ENCODE assay signal across 20 mouse cellular contexts in genomic region chr9:77589496-77589895, GRCm38 (mm10). TPM values are rescaled to one million over a fixed set of nuclear protein-coding genes. Genes with fewer than 3 reads are reported as not detected.
DNase-seq lines count a peak whose midpoint lies in the region; ATAC-seq lines count a peak whose summit lies in the region.
"Had no signal": no experiment of that assay in that cellular context is flagged by ENCODE, and none has a peak within 500 bp of the region (broad histone marks: within the 10 kb centered on the region; RNA-seq: fewer than 3 reads in every experiment).

No protein-coding gene starts in this region.

- H3K9ac ChIP-seq in forebrain, embryonic 12.5 days = no peak overlapping the region
- H3K9ac ChIP-seq in forebrain, embryonic 13.5 days = no peak overlapping the region
- no peak overlapping the region for H3K9ac ChIP-seq in forebrain, embryonic 16.5 days (replicated peaks; ENCODE audit: low read depth, low read length)
- H3K9ac ChIP-seq: heart, embryonic 12.5 days; heart, embryonic 15.5 days; hindbrain, embryonic 15.5 days had no signal

- no peak overlapping the region for H3K4me3 ChIP-seq in forebrain, embryonic 10.5 days
- H3K4me3 ChIP-seq in forebrain, embryonic 12.5 days (replicated peaks) = no peak overlapping the region
- no peak overlapping the region for H3K4me3 ChIP-seq in forebrain, embryonic 13.5 days
- no peak overlapping the region for H3K4me3 ChIP-seq in forebrain, embryonic 16.5 days (replicated peaks; ENCODE audit: low read length)
- H3K4me3 ChIP-seq: heart, embryonic 12.5 days; heart, embryonic 15.5 days; hindbrain, embryonic 15.5 days had no signal

- no peak for DNase-seq in forebrain, embryonic 10.5 days (ENCODE audit: extremely low spot score, low spot score)
- DNase-seq in natural killer cell, adult 2 months (ENCODE audit: low spot score in 2 of 2) = no peak
- DNase-seq: adrenal gland, adult 8-10 months; adrenal gland, postnatal 25 days; cerebellum, adult 18-20 months; cerebellum, adult 9-10 months; cerebellum, postnatal 14 days; gastrocnemius, postnatal 25 days; heart, adult 18-20 months; heart, postnatal 10 days; heart, postnatal 36 days had no signal

- peaks cover 44% of the 10 kb centered on the region for H3K4me1 ChIP-seq in forebrain, embryonic 10.5 days
- peaks cover 21% of the 10 kb centered on the region for H3K4me1 ChIP-seq in forebrain, embryonic 12.5 days
- peaks cover 24% of the 10 kb centered on the region for H3K4me1 ChIP-seq in forebrain, embryonic 13.5 days
- peaks cover 5% of the 10 kb centered on the region; the same call in 1 of the 2 replicates for H3K4me1 ChIP-seq in forebrain, embryonic 16.5 days (replicated peaks; ENCODE audit: control insufficient read depth, insufficient read depth, low read length)
- H3K4me1 ChIP-seq: heart, embryonic 15.5 days; hindbrain, embryonic 15.5 days had no signal

- H3K9me3 ChIP-seq in forebrain, embryonic 10.5 days = no peaks in the 10 kb centered on the region
- no peaks in the 10 kb centered on the region for H3K9me3 ChIP-seq in forebrain, embryonic 12.5 days
- no peaks in the 10 kb centered on the region for H3K9me3 ChIP-seq in forebrain, embryonic 13.5 days (replicated peaks)
- no peaks in the 10 kb centered on the region for H3K9me3 ChIP-seq in forebrain, embryonic 16.5 days (ENCODE audit: control insufficient read depth, low read length)
- H3K9me3 ChIP-seq: heart, embryonic 12.5 days; heart, embryonic 15.5 days; hindbrain, embryonic 15.5 days had no signal

- H3K27ac ChIP-seq in forebrain, embryonic 10.5 days = 0 out of 2 replicates have a peak overlapping the region, but pooled peaks have one; percentile 54
- H3K27ac ChIP-seq in forebrain, embryonic 12.5 days = no peak overlapping the region
- no peak overlapping the region for H3K27ac ChIP-seq in forebrain, embryonic 13.5 days
- H3K27ac ChIP-seq in forebrain, embryonic 16.5 days (ENCODE audit: low read length) = no peak overlapping the region
- H3K27ac ChIP-seq: heart, embryonic 15.5 days; hindbrain, embryonic 15.5 days had no signal

- H3K27me3 ChIP-seq in forebrain, embryonic 10.5 days (ENCODE audit: poor library complexity, severe bottlenecking) = no peaks in the 10 kb centered on the region
- H3K27me3 ChIP-seq in forebrain, embryonic 12.5 days = no peaks in the 10 kb centered on the region
- no peaks in the 10 kb centered on the region for H3K27me3 ChIP-seq in forebrain, embryonic 13.5 days
- no peaks in the 10 kb centered on the region for H3K27me3 ChIP-seq in forebrain, embryonic 16.5 days (replicated peaks; ENCODE audit: control insufficient read depth, insufficient read depth, low read length)
- H3K27me3 ChIP-seq: heart, embryonic 12.5 days; heart, embryonic 15.5 days; hindbrain, embryonic 15.5 days had no signal

- no peak overlapping the region for H3K4me2 ChIP-seq in forebrain, embryonic 12.5 days
- no peak overlapping the region for H3K4me2 ChIP-seq in forebrain, embryonic 13.5 days
- H3K4me2 ChIP-seq in forebrain, embryonic 16.5 days (ENCODE audit: low read length) = no peak overlapping the region
- H3K4me2 ChIP-seq: heart, embryonic 12.5 days; heart, embryonic 15.5 days; hindbrain, embryonic 15.5 days had no signal

- no peaks in the 10 kb centered on the region for H3K36me3 ChIP-seq in forebrain, embryonic 10.5 days (replicated peaks)
- H3K36me3 ChIP-seq in forebrain, embryonic 12.5 days (replicated peaks) = no peaks in the 10 kb centered on the region
- H3K36me3 ChIP-seq in forebrain, embryonic 13.5 days (ENCODE audit: poor library complexity, severe bottlenecking) = no peaks in the 10 kb centered on the region
- H3K36me3 ChIP-seq in forebrain, embryonic 16.5 days (ENCODE audit: control insufficient read depth, insufficient read depth) = no peaks in the 10 kb centered on the region
- H3K36me3 ChIP-seq: heart, embryonic 12.5 days; heart, embryonic 15.5 days; hindbrain, embryonic 15.5 days had no signal

- 23% methylated on average over 2 of the region's 2 CpGs for WGBS in forebrain, embryonic 10.5 days
- WGBS in forebrain, embryonic 12.5 days = 12% methylated on average over 2 of the region's 2 CpGs
- 5% methylated on average over 2 of the region's 2 CpGs for WGBS in forebrain, embryonic 13.5 days
- WGBS in forebrain, embryonic 16.5 days = 8% methylated on average over 2 of the region's 2 CpGs

- ATAC-seq in forebrain, embryonic 12.5 days (ENCODE audit: low FRiP score) = no peak
- ATAC-seq in forebrain, embryonic 13.5 days = peak; percentile 25; the same call in 1 of the 2 replicates
- ATAC-seq in forebrain, embryonic 16.5 days = peak; percentile 64
- no peak for ATAC-seq in monocyte, adult 5-6 weeks (replicated peaks; ENCODE audit: insufficient number of reproducible peaks, low FRiP score, low TSS enrichment, poor library complexity, severe bottlenecking)
- ATAC-seq: activated CD4-positive, CD25-positive, alpha-beta regulatory T cell, adult 4 months; intestine, postnatal 0 days had no signal

RNA-seq across cellular contexts. Expression of gene Lrrc1, which starts 44.8 kb away (rescaled TPM):
- polyA plus RNA-seq in forebrain, embryonic 10.5 days (2016; fragmentation: Nextera tagmentation; extraction: Ambion mirVana) = 14.4 and 15.9 TPM in 2 replicates
- polyA plus RNA-seq in forebrain, embryonic 12.5 days (2016; fragmentation: Nextera tagmentation; extraction: Ambion mirVana) = 18.1 and 21.4 TPM in 2 replicates
- 12.5 and 13.0 TPM in 2 replicates for polyA plus RNA-seq in forebrain, embryonic 13.5 days (2015; fragmentation: Nextera tagmentation; extraction: Ambion mirVana)
- 7.7 and 9.3 TPM in 2 replicates for polyA plus RNA-seq in forebrain, embryonic 16.5 days (2015; fragmentation: Nextera tagmentation; extraction: Ambion mirVana)
- total RNA-seq in monocyte, adult 5-6 weeks (2017) = 4.6 to 6.6 TPM (median 4.8 TPM) in 3 replicates

RNA-seq across cellular contexts. Expression of gene Klhl31, which starts 46.8 kb away (rescaled TPM):
- polyA plus RNA-seq in forebrain, embryonic 10.5 days (2016; fragmentation: Nextera tagmentation; extraction: Ambion mirVana) = 0.20 and 0.22 TPM in 2 replicates
- polyA plus RNA-seq in forebrain, embryonic 12.5 days (2016; fragmentation: Nextera tagmentation; extraction: Ambion mirVana) = 0.19 and 0.24 TPM in 2 replicates
- 0.03 and 0.06 TPM in 2 replicates for polyA plus RNA-seq in forebrain, embryonic 13.5 days (2015; fragmentation: Nextera tagmentation; extraction: Ambion mirVana)
- 0.04 and 0.10 TPM in 2 replicates for polyA plus RNA-seq in forebrain, embryonic 16.5 days (2015; fragmentation: Nextera tagmentation; extraction: Ambion mirVana)
- not detected in 3 replicates for total RNA-seq in monocyte, adult 5-6 weeks (2017)
- polyA plus RNA-seq: activated CD4-positive, CD25-positive, alpha-beta regulatory T cell, adult 4 months; intestine, postnatal 0 days had no signal

Comparison
In these comparisons a context has a peak if more than half of its experiments do, and no peak if none do; other contexts are left out.
1. ATAC-seq: peak in forebrain, embryonic 13.5 days (single experiment) and forebrain, embryonic 16.5 days (single experiment); none in forebrain, embryonic 12.5 days (single experiment) and monocyte, adult 5-6 weeks (single experiment).